Mouse (Mus musculus) embryonic facial prominence, embryonic 11.5 days (tissue): ENCODE measurements at regions not wholly inside any gene's neighbourhood (a gene's known extent, or its start where the extent isn't known, plus 50 kb on each side); places are given as distances from the start of the nearest gene placed in this dataset.

Experiments used
- ATAC-seq: fragments of 200-750 bp; cut with Nextera tagmentation; replicated peaks from 2 replicates; pipeline ENCODE4 v1.8.0; 2017; ENCODE audit warnings: low read depth; ENCODE audit not compliant: insufficient number of reproducible peaks, low FRiP score, low TSS enrichment
- DNase-seq: peaks from one replicate; pipeline ENCODE4 v3.0.0-alpha.2; 2015; ENCODE audit warnings: low spot score
- H3K27ac ChIP-seq: fragments of 300-500 bp; sonication (generic); replicated peaks from 2 replicates; pipeline ENCODE4 v1.5.1; 2014; ENCODE audit warnings: mild to moderate bottlenecking, low read depth, low read length, control low read depth
- H3K27me3 ChIP-seq: fragments of 300-500 bp; sonication (generic); 2 replicates; pipeline ENCODE4 v1.6.1; 2014; ENCODE audit warnings: mild to moderate bottlenecking, low read length, moderate library complexity, mixed read lengths; ENCODE audit not compliant: control insufficient read depth, insufficient read depth
- H3K36me3 ChIP-seq: fragments of 300-500 bp; sonication (generic); replicated peaks from 2 replicates; pipeline ENCODE4 v1.6.1; 2014; ENCODE audit warnings: low read depth, mild to moderate bottlenecking, low read length, moderate library complexity, mixed read lengths; ENCODE audit not compliant: control insufficient read depth, insufficient read depth
- H3K4me1 ChIP-seq: fragments of 300-500 bp; sonication (generic); 2 replicates; pipeline ENCODE4 v1.6.1; 2014; ENCODE audit warnings: low read length, mixed read lengths; ENCODE audit not compliant: control insufficient read depth, insufficient read depth
- H3K4me2 ChIP-seq: fragments of 300-500 bp; sonication (generic); 2 replicates; pipeline ENCODE4 v1.6.1; 2014; ENCODE audit warnings: low read depth, mild to moderate bottlenecking, control low read depth, low read length, moderate library complexity
- H3K4me3 ChIP-seq: fragments of 300-500 bp; sonication (generic); 2 replicates; pipeline ENCODE4 v1.5.1; 2014; ENCODE audit warnings: low read depth, low read length, control low read depth
- H3K9ac ChIP-seq: fragments of 300-500 bp; sonication (generic); replicated peaks from 2 replicates; pipeline ENCODE4 v1.6.1; 2014; ENCODE audit warnings: mild to moderate bottlenecking, control low read depth, low read length
- H3K9me3 ChIP-seq: fragments of 300-500 bp; sonication (generic); replicated peaks from 2 replicates; pipeline ENCODE4 v1.6.1; 2016; ENCODE audit warnings: mild to moderate bottlenecking, low read length, inconsistent platforms, mixed read lengths; ENCODE audit not compliant: control insufficient read depth
- WGBS: fragments of 180-500 bp; shearing (Covaris S2); extraction: QIAGEN DNeasy Blood & Tissue Kit; methylation state at CpG from one replicate; pipeline ENCODE4 v1.1.7; 2014; 5-methylcytosine and 5-hydroxymethylcytosine counted together

DNA sequence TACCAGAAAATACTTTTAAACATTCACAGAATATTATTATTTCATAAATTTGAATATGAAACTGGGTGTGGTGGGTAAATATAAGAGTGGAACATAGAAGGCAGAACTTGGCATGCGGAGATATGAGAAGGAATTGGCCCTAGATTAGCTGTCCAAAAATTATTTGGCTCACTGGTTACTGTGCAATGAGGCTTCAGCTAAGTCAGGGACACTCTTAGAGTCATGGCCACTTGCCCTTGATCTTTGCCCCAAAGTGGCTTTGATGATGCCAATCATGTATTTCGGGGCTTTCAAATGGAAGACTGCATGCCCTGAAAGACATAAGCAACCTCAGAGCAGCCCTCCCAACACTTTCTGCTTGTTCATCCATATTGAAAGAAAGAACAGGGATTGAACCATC, 76.9 kb downstream of the Pxdc1 start:
- 82% methylated on average over 2 of the region's 2 CpGs for WGBS
- Histone ChIP-seq H3K27me3 (no peaks in the 10 kb centered on the region), H3K4me1 (no peaks in the 10 kb centered on the region), H3K9me3 (no peaks in the 10 kb centered on the region), H3K36me3 (no peaks in the 10 kb centered on the region), H3K9ac (no peak overlapping the region), H3K4me3 (no peak overlapping the region), H3K4me2 (no peak overlapping the region), H3K27ac (no peak overlapping the region)
- DNase-seq, result no peak
- no peak for ATAC-seq

DNA sequence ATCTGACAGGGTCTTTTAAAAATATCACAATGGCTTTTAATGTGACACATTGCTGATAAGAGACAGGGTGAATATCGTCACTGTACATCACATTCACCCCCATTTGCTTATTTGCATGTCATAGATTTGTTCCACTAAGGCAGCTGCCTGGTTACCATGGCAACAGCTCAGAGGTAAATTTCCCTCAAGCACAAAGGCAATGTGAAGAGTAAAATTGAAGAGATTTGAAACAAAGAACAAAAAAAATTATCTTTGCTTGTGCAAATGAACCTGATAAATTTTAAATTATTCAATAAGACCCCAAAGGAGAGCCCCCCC, 77.3 kb downstream of the Pxdc1 start:
- Histone ChIP-seq H3K9ac (no peak overlapping the region), H3K9me3 (no peaks in the 10 kb centered on the region), H3K4me1 (no peaks in the 10 kb centered on the region), H3K27me3 (no peaks in the 10 kb centered on the region), H3K4me2 (no peak overlapping the region), H3K27ac (no peak overlapping the region), H3K36me3 (no peaks in the 10 kb centered on the region), H3K4me3 (no peak overlapping the region)
- peak; percentile 54 for DNase-seq
- 41% methylated on average over 1 of the region's 1 CpGs for WGBS
- no peak for ATAC-seq

GRCm38 (mm10) chr13:34575179-34575996, 77.9 kb downstream of the Pxdc1 start:
- 89% methylated on average over 2 of the region's 2 CpGs for WGBS
- H3K4me2 ChIP-seq, result no peak overlapping the region
- no peaks in the 10 kb centered on the region for H3K4me1 ChIP-seq
- ATAC-seq, result no peak
- H3K9me3 ChIP-seq, result no peaks in the 10 kb centered on the region
- H3K27ac ChIP-seq, result no peak overlapping the region
- no peaks in the 10 kb centered on the region for H3K36me3 ChIP-seq
- H3K9ac ChIP-seq, result no peak overlapping the region
- H3K4me3 ChIP-seq, result no peak overlapping the region
- DNase-seq, result no peak
- H3K27me3 ChIP-seq, result no peaks in the 10 kb centered on the region

- WGBS, result 68% methylated on average over 2 of the region's 2 CpGs
- ATAC-seq, result no peak
- Histone ChIP-seq H3K9ac (no peak overlapping the region), H3K4me2 (no peak overlapping the region), H3K36me3 (no peaks in the 10 kb centered on the region), H3K27me3 (no peaks in the 10 kb centered on the region), H3K4me1 (no peaks in the 10 kb centered on the region), H3K27ac (no peak overlapping the region), H3K9me3 (no peaks in the 10 kb centered on the region), H3K4me3 (no peak overlapping the region)
- no peak for DNase-seq
Observed at GRCm38 (mm10) chr13:34569312-34569711, 84.0 kb downstream of the Pxdc1 start.

- H3K4me1 ChIP-seq, result no peaks in the 10 kb centered on the region
- H3K27me3 ChIP-seq, result no peaks in the 10 kb centered on the region
- H3K27ac ChIP-seq, result no peak overlapping the region
- H3K9ac ChIP-seq, result no peak overlapping the region
- no peaks in the 10 kb centered on the region for H3K36me3 ChIP-seq
- H3K4me2 ChIP-seq, result no peak overlapping the region
- no peak for DNase-seq
- no peak overlapping the region for H3K4me3 ChIP-seq
- no peak for ATAC-seq
- no peaks in the 10 kb centered on the region for H3K9me3 ChIP-seq
- 80% methylated on average over 1 of the region's 1 CpGs for WGBS
Observed at GRCm38 (mm10) chr13:34566687-34567086, 86.6 kb downstream of the Pxdc1 start.

GRCm38 (mm10) chr13:34550130-34550884, 103.0 kb downstream of the Pxdc1 start:
- H3K36me3 ChIP-seq, result no peaks in the 10 kb centered on the region
- no peak overlapping the region for H3K4me2 ChIP-seq
- ATAC-seq, result no peak
- DNase-seq, result no peak
- no peak overlapping the region for H3K9ac ChIP-seq
- H3K27ac ChIP-seq, result no peak overlapping the region
- no peaks in the 10 kb centered on the region for H3K27me3 ChIP-seq
- H3K4me3 ChIP-seq, result no peak overlapping the region
- WGBS, result 67% methylated on average over 5 of the region's 5 CpGs
- no peaks in the 10 kb centered on the region for H3K9me3 ChIP-seq
- H3K4me1 ChIP-seq, result no peaks in the 10 kb centered on the region

DNA sequence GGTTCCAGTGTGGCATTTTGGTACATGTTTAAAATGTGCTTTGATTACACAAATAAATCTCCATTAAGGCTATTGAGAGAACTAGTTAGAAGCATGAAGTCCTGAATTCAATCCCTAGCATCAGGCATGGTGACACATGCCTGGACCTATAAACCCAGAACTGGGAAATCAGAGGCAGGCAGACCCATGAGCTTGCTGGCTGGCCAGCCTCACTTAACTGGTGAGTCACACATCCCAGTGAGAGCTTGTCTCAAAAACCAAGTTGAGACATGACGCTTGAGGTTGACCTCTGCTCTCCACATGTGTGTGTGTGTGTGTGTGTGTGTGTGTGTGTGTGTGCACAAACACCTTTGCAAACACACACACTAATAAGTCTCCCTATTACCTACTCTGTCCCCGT, 112.6 kb downstream of the Pxdc1 start:
- ATAC-seq (no peak), DNase-seq (no peak)
- no peak overlapping the region for H3K4me2 ChIP-seq
- H3K9me3 ChIP-seq, result no peaks in the 10 kb centered on the region
- H3K27me3 ChIP-seq, result no peaks in the 10 kb centered on the region
- H3K36me3 ChIP-seq, result no peaks in the 10 kb centered on the region
- H3K4me3 ChIP-seq, result no peak overlapping the region
- 78% methylated on average over 2 of the region's 2 CpGs for whole genome bisulfite sequencing
- H3K9ac ChIP-seq, result no peak overlapping the region
- no peaks in the 10 kb centered on the region for H3K4me1 ChIP-seq
- no peak overlapping the region for H3K27ac ChIP-seq

- H3K9me3 ChIP-seq, result no peaks in the 10 kb centered on the region
- DNase-seq, result peak; percentile 23
- H3K4me1 ChIP-seq, result no peaks in the 10 kb centered on the region
- no peaks in the 10 kb centered on the region for H3K27me3 ChIP-seq
- no peak overlapping the region for H3K9ac ChIP-seq
- H3K4me3 ChIP-seq, result no peak overlapping the region
- WGBS, result 66% methylated on average over 2 of the region's 2 CpGs
- no peaks in the 10 kb centered on the region for H3K36me3 ChIP-seq
- no peak for ATAC-seq
- H3K27ac ChIP-seq, result no peak overlapping the region
- no peak overlapping the region for H3K4me2 ChIP-seq
Observed at GRCm38 (mm10) chr13:34533896-34534295, 119.4 kb downstream of the Pxdc1 start.
